Mouse (Mus musculus) kidney, embryonic 14.5 days (tissue): ENCODE results near the gene Timm44. TPM values are rescaled to one million over a fixed set of nuclear protein-coding genes. Genes with fewer than 3 reads are reported as not detected.
A peak's percentile ranks its signal among the peaks of the same experiment; 100 is the strongest.

Experiments used
- ATAC-seq: fragments of 200-750 bp; cut with Nextera tagmentation; 2 replicates; pipeline ENCODE4 v1.8.0; 2017; ENCODE audit warnings: moderate number of reproducible peaks, mild to moderate bottlenecking, moderate TSS enrichment, moderate library complexity; ENCODE audit not compliant: low FRiP score, low TSS enrichment
- H3K27ac ChIP-seq: fragments of 300-500 bp; sonication (generic); 2 replicates; pipeline ENCODE4 v1.5.1; 2014; ENCODE audit warnings: low read depth, mild to moderate bottlenecking, low read length, moderate library complexity, mixed read lengths
- H3K27me3 ChIP-seq: fragments of 300-500 bp; sonication (generic); 2 replicates; pipeline ENCODE4 v1.6.1; 2014; ENCODE audit warnings: mild to moderate bottlenecking, low read length; ENCODE audit not compliant: control insufficient read depth, insufficient read depth
- H3K36me3 ChIP-seq: fragments of 300-500 bp; sonication (generic); 2 replicates; pipeline ENCODE4 v1.6.1; 2014; ENCODE audit warnings: low read length, mixed read lengths; ENCODE audit not compliant: control insufficient read depth, insufficient read depth
- H3K4me1 ChIP-seq: fragments of 300-500 bp; sonication (generic); 2 replicates; pipeline ENCODE4 v1.6.1; 2014; ENCODE audit warnings: low read length, mixed read lengths; ENCODE audit not compliant: control insufficient read depth, insufficient read depth
- H3K4me2 ChIP-seq: fragments of 300-500 bp; sonication (generic); replicated peaks from 2 replicates; pipeline ENCODE4 v1.6.1; 2014; ENCODE audit warnings: low read depth, mild to moderate bottlenecking, low read length
- H3K4me3 ChIP-seq: fragments of 300-500 bp; sonication (generic); 2 replicates; pipeline ENCODE4 v1.5.1; 2014; ENCODE audit warnings: mild to moderate bottlenecking, low read length
- H3K9ac ChIP-seq: fragments of 300-500 bp; sonication (generic); 2 replicates; pipeline ENCODE4 v1.6.1; 2014; ENCODE audit warnings: low read depth, mild to moderate bottlenecking, low read length, moderate library complexity
- H3K9me3 ChIP-seq: fragments of 300-500 bp; sonication (generic); 2 replicates; pipeline ENCODE4 v1.6.1; 2016; ENCODE audit warnings: low read length; ENCODE audit not compliant: control insufficient read depth
- WGBS: fragments of 180-500 bp; shearing (Covaris S2); extraction: QIAGEN DNeasy Blood & Tissue Kit; methylation state at CpG from one replicate; pipeline ENCODE4 v1.1.7; 2014; 5-methylcytosine and 5-hydroxymethylcytosine counted together
- polyA plus RNA-seq: library from polyadenylated mRNA; unstranded; fragments of >200 nt; fragmentation: Nextera tagmentation; extraction: Ambion mirVana; gene quantifications from 2 replicates; pipeline ENCODE4 v1.2.1, GENCODE M21; 2014

Gene Timm44
- polyA plus RNA-seq, 1 experiment from 2014 or later: 81.2 TPM

- Histone ChIP-seq H3K4me1 (0 out of 2 replicates have a peak, but pooled peaks cover 3% of the 10 kb centered on the region), H3K27me3 (no peaks in the 10 kb centered on the region; the same call in none of the 2 replicates), H3K4me2 (no peak overlapping the region), H3K9ac (no peak overlapping the region), H3K36me3 (no peaks in the 10 kb centered on the region), H3K27ac (no peak overlapping the region), H3K9me3 (no peaks in the 10 kb centered on the region), H3K4me3 (no peak overlapping the region)
- 53% methylated on average over 10 of the region's 10 CpGs for WGBS
- ATAC-seq: no peak
These were observed 44.9 kb downstream of the Timm44 start for GRCm38 (mm10) chr8:4230612-4231351.

GRCm38 (mm10) chr8:4229784-4230183 lies 45.9 kb downstream of the Timm44 start:
- Histone ChIP-seq H3K9ac (no peak overlapping the region), H3K36me3 (no peaks in the 10 kb centered on the region), H3K9me3 (no peaks in the 10 kb centered on the region), H3K4me1 (0 out of 2 replicates have a peak, but pooled peaks cover 3% of the 10 kb centered on the region), H3K4me3 (no peak overlapping the region), H3K27me3 (no peaks in the 10 kb centered on the region; the same call in none of the 2 replicates), H3K27ac (no peak overlapping the region), H3K4me2 (no peak overlapping the region)
- no peak for ATAC-seq
- 78% methylated on average over 5 of the region's 5 CpGs for WGBS

DNA sequence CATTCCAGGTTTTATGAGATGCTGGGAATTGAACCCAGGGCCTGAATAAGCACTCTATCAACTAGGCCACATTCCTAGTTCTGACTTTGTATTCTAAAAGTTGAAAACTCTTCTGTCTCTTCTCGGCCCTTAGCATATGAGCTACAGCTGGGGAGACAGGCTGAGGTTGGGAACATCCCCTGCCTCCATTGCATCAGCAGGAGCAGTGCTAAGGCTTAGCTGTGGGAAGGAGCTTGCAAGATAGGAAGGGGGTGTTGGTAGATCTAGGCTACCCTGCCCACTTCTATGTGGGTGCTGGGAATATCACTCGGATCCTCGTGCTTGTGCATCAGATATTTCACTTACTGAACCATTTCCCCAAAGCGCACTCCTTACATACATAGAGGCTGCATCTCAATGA lies 47.8 kb downstream of the Timm44 start:
- no peaks in the 10 kb centered on the region for H3K9me3 ChIP-seq
- H3K27ac ChIP-seq: no peak overlapping the region
- H3K36me3 ChIP-seq: no peaks in the 10 kb centered on the region
- no peaks in the 10 kb centered on the region; the same call in none of the 2 replicates for H3K27me3 ChIP-seq
- WGBS: 94% methylated on average over 4 of the region's 4 CpGs
- H3K4me3 ChIP-seq: no peak overlapping the region
- H3K9ac ChIP-seq: no peak overlapping the region
- no peak for ATAC-seq
- 0 out of 2 replicates have a peak, but pooled peaks cover 3% of the 10 kb centered on the region for H3K4me1 ChIP-seq
- no peak overlapping the region for H3K4me2 ChIP-seq

- no peaks in the 10 kb centered on the region; the same call in none of the 2 replicates for H3K27me3 ChIP-seq
- peak; percentile 74 for ATAC-seq
These were observed 48.9 kb downstream of the Timm44 start, which contains the start of gene Lrrc8e for GRCm38 (mm10) chr8:4226739-4227347. Lrrc8e (plus strand) TSS chr8:4226827.

GRCm38 (mm10) chr8:4226323-4226722 lies 49.4 kb downstream of the Timm44 start:
- WGBS: 17% methylated on average over 4 of the region's 4 CpGs
- Histone ChIP-seq H3K9me3 (no peaks in the 10 kb centered on the region), H3K4me3 (peak overlapping the region; percentile 26), H3K27me3 (no peaks in the 10 kb centered on the region; the same call in none of the 2 replicates), H3K4me2 (peak overlapping the region; percentile 49), H3K4me1 (0 out of 2 replicates have a peak, but pooled peaks cover 3% of the 10 kb centered on the region), H3K27ac (no peak overlapping the region), H3K9ac (0 out of 2 replicates have a peak overlapping the region, but pooled peaks have one; percentile 25), H3K36me3 (no peaks in the 10 kb centered on the region)
- ATAC-seq: peak; percentile 36; the same call in 1 of the 2 replicates

More at GRCm38 (mm10) chr8:4226739-4227347, 48.9 kb downstream of the Timm44 start, which contains the start of gene Lrrc8e:
- H3K27ac ChIP-seq: no peak within 1 kb of the TSS
- 4% methylated on average over 33 of the region's 33 CpGs for WGBS
- H3K4me3 ChIP-seq: peak within 1 kb of the TSS; percentile 26
- no peaks in the 10 kb centered on the region for H3K36me3 ChIP-seq
- peak within 1 kb of the TSS; percentile 25; the same call in 1 of the 2 replicates for H3K9ac ChIP-seq
- peak within 1 kb of the TSS; percentile 49 for H3K4me2 ChIP-seq
- H3K4me1 ChIP-seq: 0 out of 2 replicates have a peak, but pooled peaks cover 3% of the 10 kb centered on the region
- H3K9me3 ChIP-seq: no peaks in the 10 kb centered on the region

- no peak for ATAC-seq
- no peaks in the 10 kb centered on the region for H3K36me3 ChIP-seq
- H3K9ac ChIP-seq: no peak overlapping the region
- H3K27me3 ChIP-seq: peaks cover 12% of the 10 kb centered on the region
- no peak overlapping the region for H3K4me2 ChIP-seq
- no peaks in the 10 kb centered on the region for H3K9me3 ChIP-seq
- H3K4me1 ChIP-seq: 0 out of 2 replicates have a peak, but pooled peaks cover 3% of the 10 kb centered on the region
- H3K27ac ChIP-seq: no peak overlapping the region
- no peak overlapping the region for H3K4me3 ChIP-seq
These were observed 53.7 kb downstream of the Timm44 start for GRCm38 (mm10) chr8:4222059-4222458.

- Histone ChIP-seq H3K36me3 (no peaks in the 10 kb centered on the region), H3K4me3 (no peak overlapping the region), H3K9ac (no peak overlapping the region), H3K27ac (no peak overlapping the region), H3K4me1 (0 out of 2 replicates have a peak, but pooled peaks cover 3% of the 10 kb centered on the region), H3K9me3 (no peaks in the 10 kb centered on the region), H3K27me3 (peaks cover 35% of the 10 kb centered on the region), H3K4me2 (no peak overlapping the region)
- WGBS: 84% methylated on average over 3 of the region's 3 CpGs
- no peak for ATAC-seq
These were observed 56.1 kb downstream of the Timm44 start for GRCm38 (mm10) chr8:4219617-4220016.

DNA sequence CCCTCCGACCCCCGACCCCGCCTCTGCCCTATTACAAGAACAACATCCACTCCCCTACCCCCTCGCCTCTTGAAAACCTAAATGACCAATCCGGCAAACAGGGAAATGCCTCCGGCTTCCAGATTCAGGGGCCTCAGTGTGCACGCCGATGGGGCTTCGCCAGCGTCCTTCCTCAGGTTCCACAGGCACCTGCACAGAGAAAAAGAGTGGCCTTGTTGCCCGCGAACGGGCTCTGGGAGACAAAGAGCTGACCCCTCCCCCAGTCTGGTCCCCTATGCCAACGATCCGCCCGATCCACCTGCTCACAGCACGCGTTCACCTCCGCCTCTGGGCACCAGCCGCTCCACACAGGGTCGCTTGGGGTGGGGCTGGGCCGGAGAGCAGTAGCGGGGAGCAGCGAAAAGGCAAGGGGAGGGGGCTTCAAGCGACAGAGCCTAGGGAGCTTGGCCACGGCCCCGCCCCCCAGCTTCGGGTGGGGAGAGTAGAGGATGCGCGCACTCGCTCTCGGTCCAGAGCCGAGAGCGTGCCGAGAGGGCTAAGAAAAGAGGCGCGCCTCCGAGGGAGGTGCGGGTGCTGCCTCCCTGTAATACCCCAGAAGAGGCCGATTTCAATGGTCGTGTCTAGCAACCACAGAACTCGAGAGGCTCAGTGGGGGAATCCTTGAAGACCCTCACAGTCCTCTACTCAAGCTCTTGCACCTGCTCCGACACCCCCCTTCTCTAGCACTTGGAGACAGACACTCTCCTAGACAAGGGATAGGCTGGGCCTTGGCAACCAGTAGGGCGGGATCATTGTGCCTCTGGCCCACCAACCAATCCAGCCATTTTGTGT lies 58.7 kb downstream of the Timm44 start, which contains the start of gene Prr36:
Gene Prr36, minus strand, starts transcription at position 669 of the 831 bp plus-strand sequence.
- Histone ChIP-seq H3K4me1 (peaks cover 7% of the 10 kb centered on the region; the same call in 1 of the 2 replicates), H3K36me3 (no peaks in the 10 kb centered on the region), H3K27ac (peak within 1 kb of the TSS; percentile 30; the same call in 1 of the 2 replicates), H3K27me3 (peaks cover 37% of the 10 kb centered on the region), H3K4me3 (peak within 1 kb of the TSS; percentile 55), H3K4me2 (peak within 1 kb of the TSS; percentile 89), H3K9ac (peak within 1 kb of the TSS; percentile 69), H3K9me3 (no peaks in the 10 kb centered on the region)
- ATAC-seq: peak; percentile 68
- WGBS: 1% methylated on average over 44 of the region's 44 CpGs
